In the genomic region with DNA sequence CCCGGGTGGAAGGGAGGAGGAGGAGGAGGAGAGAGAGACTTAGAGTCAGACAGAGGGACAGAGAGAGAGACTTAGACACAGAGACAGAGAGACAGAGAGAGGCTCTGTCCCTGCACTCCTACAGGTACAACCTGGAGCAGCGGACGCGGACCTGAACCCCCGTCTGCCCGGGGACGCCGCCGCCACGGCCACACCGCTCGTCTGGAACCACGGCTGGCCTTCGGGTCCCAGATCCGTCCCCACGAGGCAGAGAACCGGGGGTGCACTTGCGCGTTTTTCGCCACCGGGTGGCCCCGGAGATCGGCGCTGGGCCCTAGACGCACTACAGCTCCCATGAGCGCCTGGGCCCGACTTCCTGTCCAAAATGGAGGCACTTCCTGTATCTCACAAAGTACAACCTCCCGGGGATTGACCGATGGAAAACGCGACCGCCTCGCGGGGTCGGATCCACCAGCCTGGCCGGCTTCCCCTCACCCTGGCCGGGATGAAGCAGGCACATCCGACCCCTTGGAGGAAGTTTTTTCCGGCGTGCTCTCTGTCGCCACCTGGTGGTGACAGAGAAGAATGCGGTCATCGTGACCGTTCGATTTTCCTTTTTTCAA, we compare ENCODE assay signal across 8 mouse cellular contexts. TPM values are rescaled to one million over a fixed set of nuclear protein-coding genes. Genes with fewer than 3 reads are reported as not detected.
DNase-seq lines count a peak whose midpoint lies in the region; ATAC-seq and TF ChIP-seq lines count a peak whose summit lies in the region.
"Not testable (repeated sequence)": the region's sequence is repeated elsewhere in the genome, so short reads cannot be mapped to it uniquely, and the experiment has no call there.

Gm45844 (minus strand) TSS at position 324 of the 602 bp plus-strand sequence.

- H3K27me3 ChIP-seq in G1E (ENCODE audit: insufficient read depth, low read length); hindbrain, embryonic 12.5 days: not testable (repeated sequence)

- 0 out of 2 replicates have a peak within 1 kb of the TSS, but pooled peaks have one; percentile 14 for H3K27ac ChIP-seq in hindbrain, embryonic 12.5 days

- H3K4me1 ChIP-seq in G1E (ENCODE audit: insufficient read depth, low read depth, low read length); hindbrain, embryonic 12.5 days: not testable (repeated sequence)

- DNase-seq in G1E (ENCODE audit: low spot score): peak; percentile 63
- DNase-seq in cerebellum, adult 9-11 months: peak; percentile 97
- DNase-seq in frontal cortex, postnatal 10 days (ENCODE audit: low spot score in 2 of 2): peak; percentile 91 to 92
- DNase-seq in layer of hippocampus, postnatal 25 days (ENCODE audit: extremely low spot score in 1 of 2, low spot score in 1 of 2): peak; percentile 79 to 98
- peak; percentile 88 for DNase-seq in lung, postnatal 14 days
- peak; percentile 88 for DNase-seq in ovary, postnatal 36 days (ENCODE audit: low spot score)
- DNase-seq in thymus, postnatal 14 days: peak; percentile 93

- TF ChIP-seq CTCF in G1E (IDR thresholded peaks at IDR 0.05; ENCODE audit: low read depth, low read length): peak; percentile 41

- H3K4me2 ChIP-seq in hindbrain, embryonic 12.5 days (replicated peaks): peak within 1 kb of the TSS; percentile 24

- H3K9me3 ChIP-seq in G1E (replicated peaks); hindbrain, embryonic 12.5 days (replicated peaks): not testable (repeated sequence)

- ATAC-seq in G1E (ENCODE audit: extremely low read depth, insufficient number of reproducible peaks, low FRiP score, poor library complexity, severe bottlenecking): peak; percentile 98
- ATAC-seq in hindbrain, embryonic 12.5 days (ENCODE audit: low FRiP score): peak; percentile 99

- WGBS in hindbrain, embryonic 12.5 days: 40% methylated on average over 45 of the region's 45 CpGs

- peaks cover 11% of the 10 kb centered on the region for H3K36me3 ChIP-seq in G1E (replicated peaks)
- H3K36me3 ChIP-seq in hindbrain, embryonic 12.5 days: not testable (repeated sequence)

- not testable (repeated sequence) for H3K9ac ChIP-seq in hindbrain, embryonic 12.5 days

- peak within 1 kb of the TSS; percentile 71 for H3K4me3 ChIP-seq in G1E (ENCODE audit: low read depth, low read length)
- H3K4me3 ChIP-seq in hindbrain, embryonic 12.5 days: peak within 1 kb of the TSS; percentile 20

RNA-seq across cellular contexts. Expression of gene Gm45844, which starts in this region (rescaled TPM):
- total RNA-seq in G1E (2014; fragmentation: Nextera tagmentation): not detected in 2 replicates
- total RNA-seq in G1E (2017): 0.55 and 1.2 TPM in 2 replicates
- polyA plus RNA-seq in G1E (2012): 0.15 and 0.17 TPM in 2 replicates
- polyA plus RNA-seq in hindbrain, embryonic 12.5 days (2016; fragmentation: Nextera tagmentation; extraction: Ambion mirVana): 3.5 and 3.8 TPM in 2 replicates
- 10 to 100 TPM; 10.9 to 13.5 TPM for total RNA-seq in layer of hippocampus, postnatal 25 days (2021)

Comparison
In these comparisons a context has a peak if more than half of its experiments do, and no peak if none do; other contexts are left out.
1. Peak in every context shown above with its lines: DNase-seq, ATAC-seq, H3K4me3 ChIP-seq and H3K27ac ChIP-seq.
2. RNA of gene Gm45844 (total RNA-seq): 10.9 to 13.5 TPM in layer of hippocampus, postnatal 25 days; 0.55 to 1.2 TPM in G1E; every median in the first group is over 4 times any median in the second.